Mouse (Mus musculus) spleen, adult 2 months (tissue): ENCODE results near the gene Mllt6.

Experiments used
- CTCF ChIP-seq: fragments of 200-500 bp; IDR thresholded peaks from 2 replicates; pipeline ENCODE4 v1.5.1; 2011; ENCODE audit warnings: mild to moderate bottlenecking, inconsistent platforms; ENCODE audit not compliant: insufficient read depth, insufficient read length, insufficient replicate concordance; ENCODE audit errors: extremely low read depth
- POLR2A ChIP-seq: fragments of 200-500 bp; IDR thresholded peaks from 2 replicates; pipeline ENCODE4 v1.6.1; 2011; ENCODE audit warnings: low read depth, low read length, inconsistent platforms

- TF ChIP-seq CTCF, result no peak
- no peak; the same call in 1 of the 2 replicates for TF ChIP-seq POLR2A
Observed at GRCm38 (mm10) chr11:97662893-97663527, at the start of gene Mllt6.
